Mouse (Mus musculus): ENCODE measurements at regions not wholly inside any gene's neighbourhood (a gene's known extent, or its start where the extent isn't known, plus 50 kb on each side); places are given as distances from the start of the nearest gene placed in this dataset.

- no peak for DNase-seq (ENCODE audit: low spot score)
These were observed 118.7 kb downstream of the Tmem26 start for GRCm38 (mm10) chr10:68842023-68842735.

GRCm38 (mm10) chr10:68844066-68844465 is 120.6 kb downstream of the Tmem26 start:
- no peak for DNase-seq (ENCODE audit: low spot score)

- DNase-seq (ENCODE audit: low spot score): no peak
These were observed 121.2 kb downstream of the Tmem26 start for GRCm38 (mm10) chr10:68844596-68844995.

- no peak for DNase-seq (ENCODE audit: low spot score)
These were observed 127.7 kb downstream of the Tmem26 start for GRCm38 (mm10) chr10:68851153-68851552.

GRCm38 (mm10) chr10:68855934-68856891 is 132.8 kb downstream of the Tmem26 start:
- no peak for DNase-seq (ENCODE audit: low spot score)

- DNase-seq (ENCODE audit: low spot score): no peak
These were observed 141.3 kb downstream of the Tmem26 start for GRCm38 (mm10) chr10:68864606-68865378.

- DNase-seq (ENCODE audit: low spot score): no peak
These were observed 142.3 kb downstream of the Tmem26 start for GRCm38 (mm10) chr10:68865776-68866175.

GRCm38 (mm10) chr10:68867361-68867760 is 143.9 kb downstream of the Tmem26 start:
- DNase-seq (ENCODE audit: low spot score): no peak

- no peak for DNase-seq (ENCODE audit: low spot score)
These were observed 148.7 kb downstream of the Tmem26 start for GRCm38 (mm10) chr10:68872102-68872501.

- DNase-seq (ENCODE audit: low spot score): no peak
These were observed 152.2 kb downstream of the Tmem26 start for GRCm38 (mm10) chr10:68875641-68876040.

- DNase-seq (ENCODE audit: low spot score): no peak
These were observed 169.8 kb downstream of the Tmem26 start for GRCm38 (mm10) chr10:68893100-68893841.

- DNase-seq (ENCODE audit: low spot score): no peak
These were observed 170.7 kb downstream of the Tmem26 start for GRCm38 (mm10) chr10:68894121-68894520.

GRCm38 (mm10) chr10:68897524-68897923 is 174.1 kb downstream of the Tmem26 start:
- DNase-seq (ENCODE audit: low spot score): no peak

GRCm38 (mm10) chr10:68901168-68901567 is 177.7 kb downstream of the Tmem26 start:
- DNase-seq (ENCODE audit: low spot score): no peak

GRCm38 (mm10) chr10:68902670-68903069 is 179.2 kb downstream of the Tmem26 start:
- peak; percentile 39 for DNase-seq (ENCODE audit: low spot score)

- no peak for DNase-seq (ENCODE audit: low spot score)
These were observed 180.9 kb downstream of the Tmem26 start for GRCm38 (mm10) chr10:68904337-68904736.

- DNase-seq (ENCODE audit: low spot score): peak; percentile 66
These were observed 184.8 kb downstream of the Tmem26 start for GRCm38 (mm10) chr10:68908236-68908635.

GRCm38 (mm10) chr10:68909018-68909417 is 185.6 kb downstream of the Tmem26 start:
- DNase-seq (ENCODE audit: low spot score): no peak

GRCm38 (mm10) chr10:68916147-68916546 is 192.7 kb downstream of the Tmem26 start:
- no peak for DNase-seq (ENCODE audit: low spot score)

GRCm38 (mm10) chr10:68935843-68936242 is 212.4 kb downstream of the Tmem26 start:
- DNase-seq (ENCODE audit: low spot score): no peak

- no peak for DNase-seq (ENCODE audit: low spot score)
These were observed 208.0 kb upstream of the Rhobtb1 start for GRCm38 (mm10) chr10:68943239-68943638.

- no peak for DNase-seq (ENCODE audit: low spot score)
These were observed 194.7 kb upstream of the Rhobtb1 start for GRCm38 (mm10) chr10:68956539-68956938.

Data from urinary bladder, postnatal 25 days (tissue).